Mouse (Mus musculus) hindbrain, embryonic 16.5 days (tissue): Measurements from ENCODE around the gene Spint5. TPM values are rescaled to one million over a fixed set of nuclear protein-coding genes. Genes with fewer than 3 reads are reported as not detected.

Source experiments
- ATAC-seq: fragments of 200-750 bp; cut with Nextera tagmentation; 2 replicates; pipeline ENCODE4 v1.8.0; 2017; ENCODE audit warnings: moderate TSS enrichment, moderate library complexity
- H3K27ac ChIP-seq: fragments of 300-500 bp; sonication (generic); 2 replicates; pipeline ENCODE4 v1.5.1; 2014; ENCODE audit warnings: low read depth, mild to moderate bottlenecking, control low read depth, low read length, moderate library complexity
- H3K27me3 ChIP-seq: fragments of 300-500 bp; sonication (generic); replicated peaks from 2 replicates; pipeline ENCODE4 v1.6.1; 2014; ENCODE audit warnings: low read length; ENCODE audit not compliant: control insufficient read depth, insufficient read depth
- H3K36me3 ChIP-seq: fragments of 300-500 bp; sonication (generic); 2 replicates; pipeline ENCODE4 v1.6.1; 2014; ENCODE audit warnings: mild to moderate bottlenecking, low read length, moderate library complexity, mixed read lengths; ENCODE audit not compliant: control insufficient read depth, insufficient read depth
- H3K4me1 ChIP-seq: fragments of 300-500 bp; sonication (generic); 2 replicates; pipeline ENCODE4 v1.6.1; 2014; ENCODE audit warnings: low read depth, low read length; ENCODE audit not compliant: control insufficient read depth, insufficient read depth
- H3K4me2 ChIP-seq: fragments of 300-500 bp; sonication (generic); 2 replicates; pipeline ENCODE4 v1.6.1; 2014; ENCODE audit warnings: mild to moderate bottlenecking, low read length, control low read depth, moderate library complexity
- H3K4me3 ChIP-seq: fragments of 300-500 bp; sonication (generic); 2 replicates; pipeline ENCODE4 v1.5.1; 2014; ENCODE audit warnings: mild to moderate bottlenecking, low read length, control low read depth, moderate library complexity
- H3K9ac ChIP-seq: fragments of 300-500 bp; sonication (generic); 2 replicates; pipeline ENCODE4 v1.6.1; 2014; ENCODE audit warnings: low read depth, mild to moderate bottlenecking, control low read depth, low read length, moderate library complexity
- H3K9me3 ChIP-seq: fragments of 300-500 bp; sonication (generic); 2 replicates; pipeline ENCODE4 v1.6.1; 2014; ENCODE audit warnings: mild to moderate bottlenecking, low read length, moderate library complexity; ENCODE audit not compliant: control insufficient read depth
- WGBS: fragments of 180-500 bp; shearing (Covaris S2); extraction: QIAGEN DNeasy Blood & Tissue Kit; methylation state at CpG from one replicate; pipeline ENCODE4 v1.1.7; 2014; 5-methylcytosine and 5-hydroxymethylcytosine counted together
- polyA plus RNA-seq: library from polyadenylated mRNA; unstranded; fragments of >200 nt; fragmentation: Nextera tagmentation; extraction: Ambion mirVana; gene quantifications from 2 replicates; pipeline ENCODE4 v1.2.1, GENCODE M21; 2015

The Spint5 gene
- polyA plus RNA-seq, 1 experiment from 2014 or later, result not detected

GRCm38 (mm10) chr2:164761971-164762370 lies 46.9 kb downstream of the Spint5 start:
- no peak overlapping the region for H3K4me2 ChIP-seq
- no peaks in the 10 kb centered on the region for H3K27me3 ChIP-seq
- no peaks in the 10 kb centered on the region for H3K4me1 ChIP-seq
- peaks cover 45% of the 10 kb centered on the region for H3K36me3 ChIP-seq
- no peak overlapping the region for H3K4me3 ChIP-seq
- no peak overlapping the region for H3K9ac ChIP-seq
- H3K27ac ChIP-seq, result no peak overlapping the region
- no peaks in the 10 kb centered on the region for H3K9me3 ChIP-seq
- 93% methylated on average over 4 of the region's 4 CpGs for WGBS
- no peak for ATAC-seq

- H3K4me1 ChIP-seq, result no peaks in the 10 kb centered on the region
- WGBS, result 92% methylated on average over 7 of the region's 7 CpGs
These were observed 47.5 kb downstream of the Spint5 start for GRCm38 (mm10) chr2:164762593-164762992.

GRCm38 (mm10) chr2:164765841-164766240 lies 50.7 kb downstream of the Spint5 start:
- no peak overlapping the region for H3K9ac ChIP-seq
- H3K4me3 ChIP-seq, result no peak overlapping the region
- H3K27me3 ChIP-seq, result no peaks in the 10 kb centered on the region
- 82% methylated on average over 3 of the region's 3 CpGs for WGBS
- no peaks in the 10 kb centered on the region for H3K9me3 ChIP-seq
- no peak for ATAC-seq
- H3K4me1 ChIP-seq, result peaks cover 6% of the 10 kb centered on the region
- H3K27ac ChIP-seq, result no peak overlapping the region
- no peak overlapping the region for H3K4me2 ChIP-seq
- peaks cover 40% of the 10 kb centered on the region for H3K36me3 ChIP-seq

More at GRCm38 (mm10) chr2:164762593-164762992, 47.5 kb downstream of the Spint5 start:
- Histone ChIP-seq H3K4me3 (no peak overlapping the region), H3K9ac (no peak overlapping the region), H3K4me2 (no peak overlapping the region), H3K36me3 (peaks cover 46% of the 10 kb centered on the region), H3K9me3 (no peaks in the 10 kb centered on the region), H3K27me3 (no peaks in the 10 kb centered on the region), H3K27ac (no peak overlapping the region)
- ATAC-seq, result no peak

Other genes starting within 250 kb of the Spint5 start
- gene Trp53tg5, start 241.6 kb upstream of the Spint5 start, polyA plus RNA-seq, result not detected in 2 replicates
- 23.8 and 27.3 TPM in 2 replicates for gene Dbndd2, start 229.2 kb upstream of the Spint5 start, polyA plus RNA-seq
- gene Pigt, start 217.8 kb upstream of the Spint5 start, polyA plus RNA-seq, result 97.7 and 101 TPM in 2 replicates
- 2.9 TPM in 2 replicates for gene Wfdc2, start 152.9 kb upstream of the Spint5 start, polyA plus RNA-seq
- not detected in 2 replicates for gene Spint3, start 141.8 kb upstream of the Spint5 start, polyA plus RNA-seq
- 0.20 TPM in 2 replicates for gene Wfdc6a, start 129.9 kb upstream of the Spint5 start, polyA plus RNA-seq
- not detected in 2 replicates for gene Eppin, start 121.7 kb upstream of the Spint5 start, polyA plus RNA-seq
- not detected in 2 replicates for gene Wfdc6b, start 101.8 kb upstream of the Spint5 start, polyA plus RNA-seq
- not detected in 2 replicates for gene Wfdc8, start 101.7 kb upstream of the Spint5 start, polyA plus RNA-seq
- not detected in 2 replicates for gene Wfdc16, start 76.5 kb upstream of the Spint5 start, polyA plus RNA-seq
- not detected in 2 replicates for gene Wfdc10, start 59.3 kb upstream of the Spint5 start, polyA plus RNA-seq
- not detected in 2 replicates for gene Wfdc9, start 58.7 kb upstream of the Spint5 start, polyA plus RNA-seq
- gene Wfdc11, start 41.2 kb upstream of the Spint5 start, polyA plus RNA-seq, result not detected in 2 replicates
- 0.15 TPM in 1 of 2 replicates, not detected in the other for gene Wfdc13, start 30.2 kb upstream of the Spint5 start, polyA plus RNA-seq
- not detected in 2 replicates for gene Spint4, start 16.8 kb upstream of the Spint5 start, polyA plus RNA-seq
- 1.6 and 1.7 TPM in 2 replicates for gene Wfdc3, start 30.6 kb downstream of the Spint5 start, polyA plus RNA-seq
- gene Dnttip1, start 30.7 kb downstream of the Spint5 start, polyA plus RNA-seq, result 55.9 and 60.0 TPM in 2 replicates
- gene Ube2c, start 54.6 kb downstream of the Spint5 start, polyA plus RNA-seq, result 69.0 and 75.0 TPM in 2 replicates
- 0.68 and 44.8 TPM in 2 replicates for gene Tnnc2, start 64.7 kb downstream of the Spint5 start, polyA plus RNA-seq
- gene Snx21, start 70.5 kb downstream of the Spint5 start, polyA plus RNA-seq, result 45.3 and 47.5 TPM in 2 replicates
- 22.2 TPM in 2 replicates for gene Acot8, start 89.6 kb downstream of the Spint5 start, polyA plus RNA-seq
- gene Zswim3, start 89.8 kb downstream of the Spint5 start, polyA plus RNA-seq, result 16.4 and 17.1 TPM in 2 replicates
- 26.1 and 32.7 TPM in 2 replicates for gene Zswim1, start 107.4 kb downstream of the Spint5 start, polyA plus RNA-seq
- not detected in 2 replicates for gene Spata25, start 113.2 kb downstream of the Spint5 start, polyA plus RNA-seq
- 108 and 114 TPM in 2 replicates for gene Ctsa, start 117.6 kb downstream of the Spint5 start, polyA plus RNA-seq
- 6.7 and 7.8 TPM in 2 replicates for gene Neurl2, start 118.2 kb downstream of the Spint5 start, polyA plus RNA-seq
- 127 and 140 TPM in 2 replicates for gene Pltp, start 142.4 kb downstream of the Spint5 start, polyA plus RNA-seq
- 71.3 and 77.6 TPM in 2 replicates for gene Pcif1, start 164.0 kb downstream of the Spint5 start, polyA plus RNA-seq
- 13.4 and 17.1 TPM in 2 replicates for gene Zfp335, start 196.5 kb downstream of the Spint5 start, polyA plus RNA-seq
- 22.5 and 29.3 TPM in 2 replicates for gene Mmp9, start 225.5 kb downstream of the Spint5 start, polyA plus RNA-seq
- gene Slc12a5, start 245.5 kb downstream of the Spint5 start, polyA plus RNA-seq, result 52.7 and 54.9 TPM in 2 replicates